Mouse (Mus musculus) kidney, adult 8-10 months (tissue): ENCODE data around the gene Myh11.
"Not testable (repeated sequence)": the region's sequence is repeated elsewhere in the genome, so short reads cannot be mapped to it uniquely, and the experiment has no call there.

Experiments
- DNase-seq, 2 experiments: peaks; one replicate each; pipeline ENCODE4 v3.0.0; 2022

Myh11 gene

DNA sequence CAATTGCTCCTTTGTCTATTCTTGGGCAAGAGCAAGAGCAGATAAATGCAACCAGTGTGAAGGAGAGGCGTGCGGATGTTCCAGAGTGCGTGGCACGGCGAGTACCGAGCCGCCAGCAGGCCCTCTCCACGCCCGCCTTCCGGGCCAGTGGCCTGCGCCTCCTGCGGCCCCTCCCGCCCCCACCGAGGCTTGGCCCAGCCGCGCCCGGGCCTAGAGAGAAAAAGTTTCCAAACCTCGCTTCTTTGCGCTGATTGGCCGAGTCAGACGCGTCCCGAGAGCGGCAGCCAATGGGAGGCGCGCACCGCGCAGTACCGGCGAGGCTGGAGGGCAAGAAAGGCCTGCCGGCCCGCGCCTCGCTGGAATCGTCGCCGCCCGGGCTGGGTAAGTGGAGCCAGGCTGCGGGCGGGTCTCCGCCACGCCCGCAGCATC is 128.2 kb downstream of the Myh11 start, which contains the start of the genes Nde1 and Marf1:
Gene Nde1, plus strand, starts transcription at position 288 of the 429 bp plus-strand sequence.
Gene Marf1, minus strand, starts transcription at position 364 of the 429 bp plus-strand sequence.
- peak; percentile 90 to 92 for DNase-seq

DNA sequence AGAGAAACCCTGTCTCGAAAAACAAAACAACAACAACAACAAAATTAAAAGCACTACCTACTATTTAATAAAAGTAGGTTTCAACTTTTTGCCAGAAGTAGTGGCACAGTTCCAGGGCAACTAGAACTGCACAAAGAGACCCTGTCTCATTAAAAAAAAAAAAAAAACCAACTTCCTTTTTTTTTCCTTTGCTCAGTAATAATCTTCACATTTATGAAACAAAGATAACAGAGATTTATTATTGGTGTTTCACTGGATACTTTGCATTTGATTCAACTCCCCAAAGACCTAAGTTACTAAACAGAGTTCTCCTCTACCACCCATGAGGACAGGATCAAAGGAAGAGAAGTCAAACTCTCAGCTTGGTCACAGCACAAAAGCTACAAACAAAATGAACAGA is 130.2 kb downstream of the Myh11 start:
- DNase-seq: no peak

DNA sequence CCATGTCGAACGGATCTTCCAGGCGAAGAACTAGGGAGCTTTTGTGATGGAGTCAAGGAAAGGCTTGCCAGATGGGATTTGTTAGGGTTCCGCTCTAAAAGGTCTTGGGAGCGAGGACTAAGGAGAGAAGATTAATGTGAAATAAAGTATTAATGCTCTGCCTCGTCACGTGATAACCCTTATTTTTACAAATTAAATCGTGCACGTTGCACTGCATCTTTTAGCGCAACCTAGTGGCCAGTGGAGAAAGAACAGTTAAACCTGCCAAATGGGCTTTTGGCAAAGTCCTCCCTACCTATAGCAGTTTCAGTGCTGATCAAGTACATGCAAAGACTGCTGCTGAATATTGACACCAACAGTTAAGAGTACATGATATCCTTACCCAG is 131.4 kb downstream of the Myh11 start:
- peak; percentile 82 to 84 for DNase-seq

DNA sequence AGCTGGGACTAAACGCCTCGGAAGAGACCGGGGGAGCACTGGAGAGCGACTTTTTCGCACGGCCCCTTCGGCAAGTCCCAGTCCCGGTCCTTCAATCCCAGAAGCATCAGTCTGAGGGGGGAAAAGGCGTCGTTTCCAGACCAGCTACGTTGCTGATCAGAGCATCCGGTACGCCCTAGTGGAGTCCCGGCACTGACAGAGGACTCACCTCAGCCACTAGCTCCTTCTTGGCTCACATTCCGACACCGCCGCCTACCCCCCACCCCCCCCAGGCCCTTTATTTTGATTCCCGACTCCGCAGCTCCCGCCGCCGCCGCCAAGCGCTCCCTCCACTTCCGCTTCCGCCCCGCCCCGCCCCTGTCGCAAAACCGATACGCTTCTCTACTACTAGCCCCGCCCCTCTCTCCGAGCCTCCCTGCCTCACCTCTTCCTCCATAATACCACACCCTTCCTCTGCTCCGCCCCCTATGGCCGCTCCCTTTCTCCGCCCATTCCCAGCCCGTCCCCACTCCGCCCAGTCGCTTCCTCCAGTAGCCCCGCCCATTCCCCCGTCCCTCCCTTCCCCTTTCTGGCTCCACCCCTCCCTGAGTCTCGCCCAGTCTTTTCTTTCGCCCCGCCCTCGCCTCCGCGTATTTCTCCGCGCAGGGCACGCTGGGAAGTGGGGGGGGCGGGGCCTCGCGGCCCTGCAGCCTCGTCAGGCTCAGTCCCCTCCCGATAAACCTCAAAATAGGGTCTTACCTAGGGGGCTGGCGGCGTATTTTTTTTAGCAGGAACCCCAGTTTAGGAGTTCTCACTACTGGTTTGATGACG is 132.0 kb downstream of the Myh11 start:
- DNase-seq: peak; percentile 99

DNA sequence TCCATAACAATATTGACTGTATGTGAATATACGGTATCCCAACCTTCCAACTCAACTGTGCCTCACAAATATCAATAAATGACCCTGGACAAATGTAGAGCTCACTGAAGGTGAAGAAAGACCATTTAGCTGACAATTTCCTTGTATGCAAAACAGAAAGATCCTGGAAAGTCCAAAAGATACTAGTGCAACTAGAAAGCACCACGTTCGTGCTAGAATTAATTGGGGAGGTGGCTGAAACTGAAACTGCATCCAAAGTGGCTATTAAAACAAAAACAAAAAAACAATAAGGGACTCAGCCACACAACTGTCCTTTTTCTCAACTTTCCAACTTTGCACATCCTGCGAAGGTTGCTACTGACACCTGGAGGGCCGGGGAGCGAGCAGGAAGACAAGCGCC is 132.6 kb downstream of the Myh11 start:
- no peak for DNase-seq

DNA sequence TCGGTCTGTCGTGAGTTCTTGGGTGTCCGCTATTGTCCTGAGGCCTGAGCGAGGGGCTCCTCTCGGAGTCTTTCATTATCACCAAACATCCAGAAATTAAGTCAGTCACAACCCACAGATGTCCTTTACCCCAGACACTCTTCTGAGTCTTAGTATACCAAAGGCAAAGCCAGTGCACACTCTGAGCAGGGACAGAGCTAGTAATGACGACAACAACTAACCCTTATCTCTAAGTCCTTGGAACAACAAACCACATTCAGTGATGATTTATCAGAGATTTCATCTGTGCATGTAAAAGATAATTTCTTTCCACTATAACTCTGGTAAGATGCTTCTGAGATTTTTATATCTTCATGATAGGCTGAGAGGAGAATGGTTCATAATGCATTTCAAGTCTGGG is 134.9 kb downstream of the Myh11 start:
- DNase-seq: no peak

DNA sequence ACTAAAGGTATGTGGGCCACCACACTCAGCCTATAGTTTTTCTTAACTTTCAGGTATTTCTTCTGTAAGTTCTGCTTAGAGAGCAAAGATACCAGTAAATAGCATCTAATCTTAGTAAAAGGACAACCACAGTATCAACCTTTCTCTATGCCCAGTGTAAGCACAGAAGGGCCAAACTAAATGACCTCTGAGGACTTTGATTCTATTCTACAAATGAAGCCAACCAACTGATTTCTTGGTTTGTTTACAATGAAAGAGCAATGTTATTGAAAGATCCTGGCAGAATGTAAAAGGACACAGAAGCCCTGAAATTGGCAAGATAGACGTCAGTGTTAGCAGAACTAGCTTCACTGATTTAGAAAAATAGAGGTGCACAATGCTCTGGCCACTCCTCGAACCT is 135.5 kb downstream of the Myh11 start:
- not testable (repeated sequence) for DNase-seq

DNA sequence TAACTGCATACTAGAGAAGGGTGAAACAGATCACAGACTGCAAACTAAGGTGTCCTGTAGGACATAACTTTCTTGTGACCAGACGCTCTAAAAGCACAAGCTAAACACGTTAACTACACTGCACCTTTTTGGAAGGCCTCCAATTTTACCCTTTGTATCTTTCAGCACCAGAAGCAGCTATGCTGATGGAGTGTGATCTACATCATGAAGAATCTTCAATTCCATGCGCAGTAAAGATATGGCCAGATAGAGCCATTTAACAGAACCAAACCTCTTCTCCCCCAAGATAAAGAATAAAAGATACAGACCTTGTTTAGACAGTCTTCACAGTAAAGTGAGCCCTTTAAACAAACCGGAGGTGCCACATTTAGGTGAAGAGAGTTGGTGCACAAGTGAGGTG is 139.5 kb downstream of the Myh11 start:
- no peak for DNase-seq

DNA sequence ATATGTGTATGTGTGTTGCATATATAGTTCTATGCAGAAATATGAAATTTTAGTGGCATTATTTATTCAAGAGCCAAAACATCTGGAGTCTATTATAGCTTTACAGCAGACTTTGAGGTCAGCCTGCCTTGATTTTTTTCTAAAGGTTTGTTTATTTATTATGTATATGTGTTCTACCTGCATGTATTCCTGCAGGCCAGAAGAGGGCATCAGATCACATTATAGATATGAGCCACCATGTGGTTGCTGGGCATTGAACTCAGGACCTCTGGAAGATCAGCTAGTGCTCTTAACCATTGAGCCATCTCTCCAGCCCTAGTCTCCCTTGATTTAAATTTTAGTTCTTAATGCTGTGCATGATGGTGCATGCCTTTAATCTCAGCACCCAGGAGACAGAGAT is 143.5 kb downstream of the Myh11 start:
- DNase-seq: no peak
